Mouse (Mus musculus) adrenal gland, postnatal 25 days (tissue): ENCODE measurements around the gene Synpo2l. TPM values are rescaled to one million over a fixed set of nuclear protein-coding genes. Genes with fewer than 3 reads are reported as not detected.

Experiments used
- microRNA-seq, 2 experiments: library from miRNA; unstranded; fragments of <30 nt; microRNA quantifications; one replicate each; pipeline ENCODE4 v1.2.0; 2021
- total RNA-seq: library from RNA; stranded (reverse); gene quantifications from 2 replicates; pipeline ENCODE4 v1.2.3, GENCODE M21; 2021

The Synpo2l gene
- total RNA-seq, 1 experiment from 2014 or later: 0.18 TPM

Small RNA genes within 50 kb of the gene (microRNA-seq; reads per million reads assigned to microRNA genes)
- gene Mir6946: 0 to 0.34 reads per million in 2 experiments

Other genes with a start within 250 kb of the Synpo2l start
- gene Cfap70, start 216.1 kb downstream of the Synpo2l start, total RNA-seq: 0.90 and 2.6 TPM in 2 replicates
- gene Anxa7, start 188.2 kb downstream of the Synpo2l start, total RNA-seq: 109 and 114 TPM in 2 replicates
- gene Mss51, start 171.5 kb downstream of the Synpo2l start, total RNA-seq: 1.1 and 1.9 TPM in 2 replicates
- gene Ppp3cb, start 121.8 kb downstream of the Synpo2l start, total RNA-seq: 61.0 and 70.9 TPM in 2 replicates
- 13.2 and 16.7 TPM in 2 replicates for gene Usp54, start 27.3 kb downstream of the Synpo2l start, total RNA-seq
- not detected in 2 replicates for gene Myoz1, start 11.8 kb downstream of the Synpo2l start, total RNA-seq
- gene Sec24c, start 6.0 kb upstream of the Synpo2l start, total RNA-seq: 119 and 125 TPM in 2 replicates
- 18.0 and 22.5 TPM in 2 replicates for gene Fut11, start 26.6 kb upstream of the Synpo2l start, total RNA-seq
- gene Chchd1, start 34.7 kb upstream of the Synpo2l start, total RNA-seq: 70.4 and 90.7 TPM in 2 replicates
- gene Zswim8, start 39.2 kb upstream of the Synpo2l start, total RNA-seq: 116 and 146 TPM in 2 replicates
- gene Ndst2, start 66.2 kb upstream of the Synpo2l start, total RNA-seq: 33.5 and 36.2 TPM in 2 replicates
- 49.0 and 62.6 TPM in 2 replicates for gene Camk2g, start 125.7 kb upstream of the Synpo2l start, total RNA-seq
- 14.2 and 21.2 TPM in 2 replicates for gene Plau, start 168.3 kb upstream of the Synpo2l start, total RNA-seq